Mouse (Mus musculus) kidney, adult 11 months (tissue): ENCODE measurements around the gene Zfp941.
"Not testable (repeated sequence)": the region's sequence is repeated elsewhere in the genome, so short reads cannot be mapped to it uniquely, and the experiment has no call there.

ENCODE experiments used
- DNase-seq: peaks from one replicate; pipeline ENCODE4 v3.0.0; 2022

Gene Zfp941

DNA sequence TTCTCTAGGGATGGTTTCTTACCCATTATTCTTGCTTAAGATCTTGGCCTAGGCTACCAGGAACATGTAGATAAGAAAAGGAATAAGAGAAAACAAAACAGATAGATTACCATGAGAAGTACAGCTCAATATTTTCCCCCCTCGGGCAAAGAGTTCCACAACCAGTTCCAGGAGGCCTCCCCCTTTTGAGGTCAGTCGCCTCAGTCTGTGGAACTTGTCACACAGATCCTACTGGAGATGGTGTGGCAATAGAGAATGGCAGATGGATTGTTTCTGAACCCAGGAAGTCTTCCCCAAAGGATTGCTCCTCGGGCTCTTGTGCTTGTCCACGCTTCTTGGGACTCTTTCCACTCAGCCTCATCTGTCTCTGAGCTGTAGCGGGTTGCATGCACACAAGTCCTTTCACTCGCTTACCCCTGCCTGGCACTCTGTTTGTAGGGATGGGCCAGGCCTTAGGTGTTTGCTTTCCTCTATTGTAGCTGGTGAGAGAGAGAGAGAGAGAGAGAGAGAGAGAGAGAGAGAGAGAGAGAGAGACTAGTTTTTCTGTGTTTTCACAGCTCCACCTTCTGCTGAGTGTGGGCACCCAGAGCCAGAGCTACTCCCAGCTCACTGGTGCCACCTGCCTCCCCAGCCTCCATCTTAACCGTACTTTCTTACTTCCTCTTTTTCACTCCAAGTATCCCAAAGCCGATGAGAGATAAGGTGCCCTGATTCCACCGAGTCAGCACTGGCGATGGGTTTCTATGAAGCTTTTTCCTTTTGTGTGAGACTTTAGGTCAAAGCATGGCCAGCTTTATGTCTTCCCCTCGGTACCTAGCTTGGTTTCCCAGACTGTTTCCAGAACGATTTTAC lies 55.9 kb downstream of the Zfp941 start:
- DNase-seq, result no peak

DNA sequence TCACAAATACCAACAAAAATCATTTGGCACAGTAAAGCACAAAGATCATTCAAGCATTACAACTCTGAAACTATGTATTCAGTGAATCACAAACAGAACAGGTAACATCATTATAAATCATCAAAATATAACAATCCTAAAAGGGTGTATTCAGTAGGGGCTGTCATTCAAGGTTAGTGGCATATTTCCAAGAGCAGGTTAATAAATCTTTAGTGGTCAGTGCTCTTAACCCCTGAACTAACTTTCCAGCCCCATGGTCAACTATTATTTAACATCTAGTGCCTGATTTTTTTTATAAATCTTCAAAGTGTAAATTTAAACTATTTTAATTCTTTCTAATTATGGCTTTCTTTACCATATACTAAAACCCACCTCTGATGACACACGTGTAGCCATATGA lies 56.6 kb downstream of the Zfp941 start:
- not testable (repeated sequence) for DNase-seq

DNA sequence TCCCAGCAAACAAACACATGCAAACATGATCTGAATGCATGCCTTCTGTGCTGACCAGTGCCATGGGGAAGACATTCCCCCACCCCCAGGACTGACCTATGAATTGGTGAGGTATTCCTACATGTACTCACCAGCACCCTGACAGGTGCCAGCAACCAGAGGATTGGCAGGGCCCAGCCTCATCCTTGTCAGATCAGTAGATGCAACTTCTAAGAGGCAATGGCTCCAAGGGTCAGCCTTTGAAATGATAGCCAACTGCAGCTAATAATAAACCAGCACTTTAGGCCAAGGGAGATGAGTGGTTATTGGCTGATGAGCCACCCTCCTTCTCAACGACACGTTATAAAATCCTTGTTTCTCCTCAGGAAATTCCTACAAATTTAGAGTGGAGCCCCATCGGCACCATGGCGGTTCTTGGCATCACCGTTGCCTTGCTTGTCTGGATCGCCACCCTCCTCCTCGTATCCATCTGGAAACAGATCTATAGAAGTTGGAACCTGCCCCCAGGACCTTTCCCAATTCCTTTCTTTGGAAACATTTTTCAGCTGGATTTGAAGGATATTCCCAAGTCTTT lies 58.4 kb downstream of the Zfp941 start, which contains the start of gene Cyp2e1:
Cyp2e1 (plus strand) TSS at position 293 of the 574 bp plus-strand sequence.
- DNase-seq, result peak; percentile 84

DNA sequence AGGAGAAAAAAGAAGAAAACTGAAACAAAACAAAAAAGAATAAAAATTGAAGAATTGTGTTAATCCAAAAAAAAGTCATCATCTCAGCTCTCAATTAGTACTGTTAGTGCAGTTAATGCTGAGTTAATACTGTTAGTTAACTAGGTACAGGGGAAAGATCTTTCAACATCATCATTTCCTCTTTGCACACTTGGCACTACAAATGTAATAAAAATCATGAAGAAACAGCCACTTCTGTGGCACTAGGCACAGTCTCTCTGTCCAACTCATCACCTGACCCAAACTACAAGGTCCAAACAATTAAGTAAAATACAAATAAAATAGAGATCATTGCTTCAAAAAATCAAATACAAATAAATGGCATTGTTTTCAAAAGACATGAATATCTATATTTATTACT lies 61.3 kb downstream of the Zfp941 start:
- DNase-seq, result no peak
